Mouse (Mus musculus): ENCODE data around the gene Pitx1.

DNA sequence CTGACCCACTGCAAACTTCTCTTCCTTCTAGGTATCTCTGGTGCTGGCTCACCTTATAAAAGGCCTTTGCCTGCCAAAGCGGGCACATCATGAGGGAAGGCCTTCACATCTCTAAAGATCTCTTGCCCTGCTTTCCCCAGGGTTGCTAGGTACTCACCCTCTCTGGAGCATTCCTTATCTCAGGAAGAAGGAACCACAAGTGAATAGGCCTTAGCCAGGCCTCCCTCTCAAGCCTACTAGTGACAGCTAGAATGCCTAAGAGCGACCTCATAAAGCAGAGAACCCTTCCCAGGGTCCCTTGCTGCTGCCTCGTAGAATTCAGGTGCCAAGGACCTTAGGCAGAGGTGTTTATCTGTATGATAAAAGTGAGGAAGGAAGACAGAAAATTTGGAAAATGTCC, 51.7 kb downstream of the Pitx1 start, which contains the start of gene Catsper3:
- TF ChIP-seq EP300 (IDR thresholded peaks at IDR 0.05; ENCODE audit: low read depth) (no peak), CTCF (IDR thresholded peaks at IDR 0.05; ENCODE audit: low read depth) (no peak)

Measured in heart, postnatal 0 days (tissue).